Mouse (Mus musculus): Measurements from ENCODE around the gene Kcnd3. TPM values are rescaled to one million over a fixed set of nuclear protein-coding genes. Genes with fewer than 3 reads are reported as not detected.

Kcnd3 gene
- total RNA-seq, 2 experiments from 2014 or later: not detected

GRCm38 (mm10) chr3:105643566-105643965 is 191.4 kb downstream of the Kcnd3 start:
- ATAC-seq (ENCODE audit: poor library complexity, severe bottlenecking): no peak

GRCm38 (mm10) chr3:105648889-105649567 is 196.9 kb downstream of the Kcnd3 start:
- no peak for ATAC-seq (ENCODE audit: poor library complexity, severe bottlenecking)

- 0 out of 2 replicates have a peak, but pooled peaks have one; percentile 24 for ATAC-seq (ENCODE audit: poor library complexity, severe bottlenecking)
These were observed 201.6 kb downstream of the Kcnd3 start for GRCm38 (mm10) chr3:105653544-105654380.

GRCm38 (mm10) chr3:105655031-105655585 is 203.0 kb downstream of the Kcnd3 start:
- ATAC-seq (ENCODE audit: poor library complexity, severe bottlenecking): no peak

GRCm38 (mm10) chr3:105660530-105660929 is 208.4 kb downstream of the Kcnd3 start:
- no peak for ATAC-seq (ENCODE audit: poor library complexity, severe bottlenecking)

- no peak for ATAC-seq (ENCODE audit: poor library complexity, severe bottlenecking)
These were observed 210.9 kb downstream of the Kcnd3 start for GRCm38 (mm10) chr3:105663043-105663442.

GRCm38 (mm10) chr3:105665105-105665765 is 213.1 kb downstream of the Kcnd3 start:
- no peak for ATAC-seq (ENCODE audit: poor library complexity, severe bottlenecking)

- no peak for ATAC-seq (ENCODE audit: poor library complexity, severe bottlenecking)
These were observed 214.9 kb downstream of the Kcnd3 start for GRCm38 (mm10) chr3:105666996-105667523.

GRCm38 (mm10) chr3:105668161-105668560 is 216.0 kb downstream of the Kcnd3 start:
- ATAC-seq (ENCODE audit: poor library complexity, severe bottlenecking): no peak

GRCm38 (mm10) chr3:105669776-105670175 is 217.6 kb downstream of the Kcnd3 start:
- no peak for ATAC-seq (ENCODE audit: poor library complexity, severe bottlenecking)

- 0 out of 2 replicates have a peak, but pooled peaks have one; percentile 2 for ATAC-seq (ENCODE audit: poor library complexity, severe bottlenecking)
These were observed 218.7 kb downstream of the Kcnd3 start for GRCm38 (mm10) chr3:105670801-105671200.

GRCm38 (mm10) chr3:105674595-105675218 is 222.6 kb downstream of the Kcnd3 start:
- ATAC-seq (ENCODE audit: poor library complexity, severe bottlenecking): peak; percentile 87

GRCm38 (mm10) chr3:105675932-105676331 is 223.8 kb downstream of the Kcnd3 start:
- ATAC-seq (ENCODE audit: poor library complexity, severe bottlenecking): no peak

- no peak for ATAC-seq (ENCODE audit: poor library complexity, severe bottlenecking)
These were observed 228.2 kb downstream of the Kcnd3 start for GRCm38 (mm10) chr3:105680346-105680745.

GRCm38 (mm10) chr3:105686394-105687323 is 234.5 kb downstream of the Kcnd3 start:
- ATAC-seq (ENCODE audit: poor library complexity, severe bottlenecking): no peak

GRCm38 (mm10) chr3:105687324-105688060 is 235.4 kb downstream of the Kcnd3 start, which contains the start of gene Ddx20:
TSS of gene Ddx20 (minus strand) at chr3:105687574.
- ATAC-seq (ENCODE audit: poor library complexity, severe bottlenecking): peak; percentile 88

- peak; percentile 36; the same call in 1 of the 2 replicates for ATAC-seq (ENCODE audit: poor library complexity, severe bottlenecking)
These were observed 236.4 kb downstream of the Kcnd3 start for GRCm38 (mm10) chr3:105688536-105688935.

GRCm38 (mm10) chr3:105693327-105694080 is 241.4 kb downstream of the Kcnd3 start:
- ATAC-seq (ENCODE audit: poor library complexity, severe bottlenecking): no peak

Data from megakaryocyte, adult 5-6 weeks (primary cell).